Mouse (Mus musculus) mature B cell (primary cell): ENCODE data around the gene Fbxo42.
"Not testable (repeated sequence)": the region's sequence is repeated elsewhere in the genome, so short reads cannot be mapped to it uniquely, and the experiment has no call there.

Source experiments
- in situ Hi-C: fragments of 300-500 bp; cut with MboI; formaldehyde crosslinking; loops from 2 replicates; pipeline ENCODE4 v1.14.3; 2019

Fbxo42 gene

GRCm38 (mm10) chr4:141136126-141136525 is 11.6 kb upstream of the Fbxo42 start:
- in situ Hi-C loops: no loop called here

- in situ Hi-C loops: not testable (repeated sequence)
Observed at GRCm38 (mm10) chr4:141137740-141138139, 10.0 kb upstream of the Fbxo42 start.

- in situ Hi-C loops: no loop called here
Observed at GRCm38 (mm10) chr4:141138425-141139115, 9.1 kb upstream of the Fbxo42 start.

- in situ Hi-C loops: no loop called here
Observed at GRCm38 (mm10) chr4:141139116-141139970, 8.4 kb upstream of the Fbxo42 start, which contains the start of gene Szrd1. Gene Szrd1 (minus strand): TSS chr4:141139775.

- in situ Hi-C loops: not testable (repeated sequence)
Observed at GRCm38 (mm10) chr4:141140354-141140753, 7.4 kb upstream of the Fbxo42 start.

- in situ Hi-C loops: no loop called here
Observed at GRCm38 (mm10) chr4:141140967-141141366, 6.7 kb upstream of the Fbxo42 start.

- in situ Hi-C loops: no loop called here
Observed at GRCm38 (mm10) chr4:141142285-141142811, 5.4 kb upstream of the Fbxo42 start.

GRCm38 (mm10) chr4:141145124-141145523 is 2.6 kb upstream of the Fbxo42 start:
- in situ Hi-C loops: not testable (repeated sequence)

- in situ Hi-C loops: no loop called here
Observed at GRCm38 (mm10) chr4:141146491-141147033, 1.2 kb upstream of the Fbxo42 start.

GRCm38 (mm10) chr4:141148009-141148801 is 492 bp downstream of the Fbxo42 start:
- in situ Hi-C loops: no loop called here

GRCm38 (mm10) chr4:141149116-141149515 is 1.4 kb downstream of the Fbxo42 start:
- in situ Hi-C loops: no loop called here

GRCm38 (mm10) chr4:141157485-141157884 is 9.8 kb downstream of the Fbxo42 start:
- in situ Hi-C loops: no loop called here

GRCm38 (mm10) chr4:141158609-141159008 is 10.9 kb downstream of the Fbxo42 start:
- in situ Hi-C loops: no loop called here

GRCm38 (mm10) chr4:141159093-141159492 is 11.4 kb downstream of the Fbxo42 start:
- in situ Hi-C loops: no loop called here

GRCm38 (mm10) chr4:141159666-141160065 is 12.0 kb downstream of the Fbxo42 start:
- in situ Hi-C loops: no loop called here

GRCm38 (mm10) chr4:141160193-141160592 is 12.5 kb downstream of the Fbxo42 start:
- in situ Hi-C loops: no loop called here

GRCm38 (mm10) chr4:141161699-141162208 is 14.0 kb downstream of the Fbxo42 start:
- in situ Hi-C loops: no loop called here

GRCm38 (mm10) chr4:141163729-141164128 is 16.0 kb downstream of the Fbxo42 start:
- in situ Hi-C loops: no loop called here

- in situ Hi-C loops: no loop called here
Observed at GRCm38 (mm10) chr4:141165744-141166292, 18.1 kb downstream of the Fbxo42 start.

- in situ Hi-C loops: no loop called here
Observed at GRCm38 (mm10) chr4:141167156-141167555, 19.4 kb downstream of the Fbxo42 start.

GRCm38 (mm10) chr4:141172121-141172520 is 24.4 kb downstream of the Fbxo42 start:
- in situ Hi-C loops: no loop called here
